Mouse (Mus musculus): ENCODE measurements around the gene Zkscan7. TPM values are rescaled to one million over a fixed set of nuclear protein-coding genes. Genes with fewer than 3 reads are reported as not detected.

Zkscan7 gene
- 4.9 TPM for polyA plus RNA-seq (2017; shearing (Covaris generic))

GRCm38 (mm10) chr9:122885385-122885784, at the start of gene Zkscan7:
Gene Zkscan7, plus strand, starts transcription at chr9:122885685.

GRCm38 (mm10) chr9:122843760-122844159, 41.7 kb upstream of the Zkscan7 start, which contains the start of gene Gm35549:
Gene Gm35549, minus strand, starts transcription at chr9:122844035.

GRCm38 (mm10) chr9:122865697-122866166, 19.8 kb upstream of the Zkscan7 start, which contains the start of gene Zfp445:
Gene Zfp445, minus strand, starts transcription at chr9:122866006.

GRCm38 (mm10) chr9:122922936-122923381, 37.5 kb downstream of the Zkscan7 start, which contains the start of gene Zfp105:
Gene Zfp105, plus strand, starts transcription at chr9:122923072.

Other genes with a start within 250 kb of the Zkscan7 start
- gene Topaz1, start 138.3 kb upstream of the Zkscan7 start, polyA plus RNA-seq (2017; shearing (Covaris generic)): not detected
- 18.4 TPM for gene Tcaim, start 80.1 kb upstream of the Zkscan7 start, polyA plus RNA-seq (2017; shearing (Covaris generic))
- 1.7 TPM for gene Gm35549, start 41.6 kb upstream of the Zkscan7 start, polyA plus RNA-seq (2017; shearing (Covaris generic))
- gene Zfp445, start 19.7 kb upstream of the Zkscan7 start, polyA plus RNA-seq (2017; shearing (Covaris generic)): 109 TPM
- not detected for gene Zfp105, start 37.4 kb downstream of the Zkscan7 start, polyA plus RNA-seq (2017; shearing (Covaris generic))
- 37.2 TPM for gene 1110059G10Rik, start 65.3 kb downstream of the Zkscan7 start, polyA plus RNA-seq (2017; shearing (Covaris generic))
- gene Kif15, start 65.4 kb downstream of the Zkscan7 start, polyA plus RNA-seq (2017; shearing (Covaris generic)): 6.5 TPM
- gene Tmem42, start 135.6 kb downstream of the Zkscan7 start, polyA plus RNA-seq (2017; shearing (Covaris generic)): 13.7 TPM
- gene Tgm4, start 149.0 kb downstream of the Zkscan7 start, polyA plus RNA-seq (2017; shearing (Covaris generic)): 0.93 TPM
- gene Zdhhc3, start 227.5 kb downstream of the Zkscan7 start, polyA plus RNA-seq (2017; shearing (Covaris generic)): 10.9 TPM
- gene Exosc7, start 227.5 kb downstream of the Zkscan7 start, polyA plus RNA-seq (2017; shearing (Covaris generic)): 119 TPM

Data from CD4-positive, CD25-positive, alpha-beta regulatory T cell, adult 9 weeks (primary cell).